Mouse (Mus musculus) MEL (cell line): ENCODE results near the gene Spock3.
"Not testable (repeated sequence)": the region's sequence is repeated elsewhere in the genome, so short reads cannot be mapped to it uniquely, and the experiment has no call there.

ENCODE experiments used
- CHD1 ChIP-seq: IDR thresholded peaks from 2 replicates; pipeline ENCODE4 v1.6.1; 2012; ENCODE audit warnings: low read depth, mild to moderate bottlenecking, inconsistent platforms, low read length, improper control_type of control experiment
- CTCF ChIP-seq, 3 experiments: IDR thresholded peaks in 2 of 3; conservative IDR thresholded peaks in 1 of 3; 2 replicates each; pipeline ENCODE4 v1.5.1; 2011 to 2012; ENCODE audit warnings: low read length in 3 of 3, low read depth in 2 of 3, mild to moderate bottlenecking in 2 of 3, improper control_type of control experiment in 1 of 3, inconsistent platforms in 1 of 3, mixed read lengths in 1 of 3, moderate library complexity in 1 of 3; ENCODE audit not compliant: control insufficient read depth in 1 of 3, insufficient read depth in 1 of 3, poor library complexity in 1 of 3, severe bottlenecking in 1 of 3
- ELF1 ChIP-seq: IDR thresholded peaks from 2 replicates; pipeline ENCODE4 v1.6.1; 2014; ENCODE audit warnings: low read depth, mild to moderate bottlenecking, inconsistent platforms, low read length, improper control_type of control experiment, moderate library complexity
- EP300 ChIP-seq, 2 experiments: IDR thresholded peaks; 2 replicates each; pipeline ENCODE4 v1.6.1; 2011; ENCODE audit warnings: improper control_type of control experiment in 2 of 2, low read length in 2 of 2, low read depth in 1 of 2, mild to moderate bottlenecking in 1 of 2
- GABPA ChIP-seq: IDR thresholded peaks from 2 replicates; pipeline ENCODE4 v1.6.1; 2012; ENCODE audit warnings: low read depth, mild to moderate bottlenecking, inconsistent platforms, low read length, improper control_type of control experiment, moderate library complexity
- GATA1 ChIP-seq: IDR thresholded peaks from 2 replicates; pipeline ENCODE4 v1.6.1; 2011; ENCODE audit warnings: low read depth, low read length, improper control_type of control experiment
- MAZ ChIP-seq: IDR thresholded peaks from 2 replicates; pipeline ENCODE4 v1.6.1; 2012; ENCODE audit warnings: low read depth, mild to moderate bottlenecking, inconsistent platforms, low read length, improper control_type of control experiment
- POLR2AphosphoS2 ChIP-seq: IDR thresholded peaks from 2 replicates; pipeline ENCODE4 v1.6.1; 2011; ENCODE audit warnings: low read length, improper control_type of control experiment
- POLR2AphosphoS5 ChIP-seq: IDR thresholded peaks from 2 replicates; pipeline ENCODE4 v1.6.1; 2012; ENCODE audit warnings: low read depth, borderline replicate concordance, mild to moderate bottlenecking, inconsistent platforms, low read length, moderate library complexity, mixed read lengths
- RAD21 ChIP-seq: IDR thresholded peaks from 2 replicates; pipeline ENCODE4 v1.6.1; 2011; ENCODE audit warnings: mild to moderate bottlenecking, low read depth, low read length, improper control_type of control experiment
- RCOR1 ChIP-seq: IDR thresholded peaks from 2 replicates; pipeline ENCODE4 v1.6.1; 2012; ENCODE audit warnings: low read depth, mild to moderate bottlenecking, inconsistent platforms, low read length, improper control_type of control experiment
- TCF12 ChIP-seq: IDR thresholded peaks from 2 replicates; pipeline ENCODE4 v1.6.1; 2014; ENCODE audit warnings: low read depth, mild to moderate bottlenecking, inconsistent platforms, low read length, improper control_type of control experiment, moderate library complexity
- ZC3H11A ChIP-seq: IDR thresholded peaks from 2 replicates; pipeline ENCODE4 v1.6.1; 2012; ENCODE audit warnings: low read depth, mild to moderate bottlenecking, inconsistent platforms, low read length, improper control_type of control experiment

- TF ChIP-seq ELF1; RAD21; TCF12; CTCF (IDR thresholded peaks at IDR 0.05 in 2 of 3, conservative IDR thresholded peaks at IDR 0.05 in 1 of 3; ENCODE audit: control insufficient read depth in 1 of 3, insufficient read depth in 1 of 3, low read depth in 2 of 3, low read length in 3 of 3, poor library complexity in 1 of 3, severe bottlenecking in 1 of 3); POLR2AphosphoS5; GABPA; POLR2AphosphoS2; ZC3H11A; EP300 (IDR thresholded peaks at IDR 0.05; ENCODE audit: low read depth in 1 of 2, low read length in 2 of 2); GATA1; RCOR1; CHD1; MAZ: not testable (repeated sequence)
These were observed 213.1 kb downstream of the Spock3 start for GRCm38 (mm10) chr8:63163861-63164260.
